In genomic region chr2:76069238-76069637, GRCm38 (mm10) we compare ENCODE assay signal across 13 mouse cellular contexts.
DNase-seq lines count a peak whose midpoint lies in the region; ATAC-seq lines count a peak whose summit lies in the region.
"Had no signal": no experiment of that assay in that cellular context is flagged by ENCODE, and none has a peak within 500 bp of the region (broad histone marks: within the 10 kb centered on the region; RNA-seq: fewer than 3 reads in every experiment).

No protein-coding gene starts in this region.

- no peak for ATAC-seq in heart, embryonic 12.5 days (ENCODE audit: insufficient number of reproducible peaks, low FRiP score)
- no peak for ATAC-seq in midbrain, embryonic 11.5 days (ENCODE audit: low FRiP score)
- ATAC-seq in limb, embryonic 15.5 days (ENCODE audit: insufficient number of reproducible peaks, low FRiP score, low TSS enrichment, low read depth), result no peak
- no peak for ATAC-seq in stomach, embryonic 16.5 days (ENCODE audit: insufficient read depth, low FRiP score)
- ATAC-seq: Patski had no signal

- no peak overlapping the region for H3K9ac ChIP-seq in heart, embryonic 12.5 days
- H3K9ac ChIP-seq in midbrain, embryonic 11.5 days (ENCODE audit: low read length), result no peak overlapping the region
- no peak overlapping the region for H3K9ac ChIP-seq in limb, embryonic 15.5 days
- no peak overlapping the region for H3K9ac ChIP-seq in stomach, embryonic 16.5 days (ENCODE audit: low read length)

- no peak overlapping the region for H3K4me3 ChIP-seq in heart, embryonic 12.5 days
- no peak overlapping the region for H3K4me3 ChIP-seq in midbrain, embryonic 10.5 days
- H3K4me3 ChIP-seq in midbrain, embryonic 11.5 days (ENCODE audit: low read depth, low read length), result no peak overlapping the region
- H3K4me3 ChIP-seq in limb, embryonic 15.5 days, result 0 out of 2 replicates have a peak overlapping the region, but pooled peaks have one; percentile 1
- no peak overlapping the region; the same call in 1 of the 2 replicates for H3K4me3 ChIP-seq in stomach, embryonic 16.5 days (replicated peaks; ENCODE audit: low read length)

- DNase-seq in heart, adult 8-10 months (ENCODE audit: low spot score), result no peak
- DNase-seq in midbrain, embryonic 10.5 days (ENCODE audit: low spot score), result no peak
- DNase-seq in midbrain, embryonic 11.5 days (ENCODE audit: low spot score, missing footprints), result no peak
- DNase-seq in right cerebral cortex, postnatal 25 days, result no peak
- DNase-seq in spleen, postnatal 10 days (ENCODE audit: low spot score in 2 of 2), result no peak
- DNase-seq: cerebellum, adult 9-11 months; gastrocnemius, adult 2 months; right cerebral cortex, postnatal 4 days; thymus, adult 18-20 months had no signal

- H3K27ac ChIP-seq in heart, embryonic 12.5 days (ENCODE audit: poor library complexity, severe bottlenecking), result no peak overlapping the region
- H3K27ac ChIP-seq in midbrain, embryonic 10.5 days (replicated peaks), result peak overlapping the region; percentile 90
- H3K27ac ChIP-seq in midbrain, embryonic 11.5 days (ENCODE audit: low read depth, low read length), result no peak overlapping the region
- no peak overlapping the region for H3K27ac ChIP-seq in limb, embryonic 15.5 days
- H3K27ac ChIP-seq in stomach, embryonic 16.5 days (ENCODE audit: low read length), result no peak overlapping the region

- WGBS in heart, embryonic 12.5 days, result 49% methylated on average over 13 of the region's 13 CpGs
- 92% methylated on average over 13 of the region's 13 CpGs for WGBS in midbrain, embryonic 10.5 days
- WGBS in midbrain, embryonic 11.5 days, result 92% methylated on average over 13 of the region's 13 CpGs
- 9% methylated on average over 13 of the region's 13 CpGs for WGBS in limb, embryonic 15.5 days
- 37% methylated on average over 13 of the region's 13 CpGs for WGBS in stomach, embryonic 16.5 days

- H3K27me3 ChIP-seq in heart, embryonic 12.5 days (replicated peaks), result no peaks in the 10 kb centered on the region
- H3K27me3 ChIP-seq in midbrain, embryonic 10.5 days (ENCODE audit: low read depth, poor library complexity, severe bottlenecking), result no peaks in the 10 kb centered on the region
- no peaks in the 10 kb centered on the region for H3K27me3 ChIP-seq in midbrain, embryonic 11.5 days (ENCODE audit: control insufficient read depth, insufficient read depth, low read length)
- H3K27me3 ChIP-seq in limb, embryonic 15.5 days, result no peaks in the 10 kb centered on the region
- no peaks in the 10 kb centered on the region for H3K27me3 ChIP-seq in stomach, embryonic 16.5 days (ENCODE audit: control insufficient read depth, insufficient read depth, low read length)

- H3K9me3 ChIP-seq in heart, embryonic 12.5 days (replicated peaks), result no peaks in the 10 kb centered on the region
- H3K9me3 ChIP-seq in midbrain, embryonic 10.5 days (replicated peaks), result no peaks in the 10 kb centered on the region
- H3K9me3 ChIP-seq in midbrain, embryonic 11.5 days (ENCODE audit: control insufficient read depth, low read length), result no peaks in the 10 kb centered on the region
- H3K9me3 ChIP-seq in limb, embryonic 15.5 days, result no peaks in the 10 kb centered on the region
- H3K9me3 ChIP-seq in stomach, embryonic 16.5 days (replicated peaks; ENCODE audit: control insufficient read depth, low read length), result no peaks in the 10 kb centered on the region

- H3K4me1 ChIP-seq in heart, embryonic 12.5 days (replicated peaks), result peaks cover 19% of the 10 kb centered on the region
- H3K4me1 ChIP-seq in midbrain, embryonic 10.5 days, result peaks cover 21% of the 10 kb centered on the region
- H3K4me1 ChIP-seq in midbrain, embryonic 11.5 days (ENCODE audit: control insufficient read depth, insufficient read depth, low read length), result 0 out of 2 replicates have a peak, but pooled peaks cover 2% of the 10 kb centered on the region
- H3K4me1 ChIP-seq in limb, embryonic 15.5 days, result peaks cover 11% of the 10 kb centered on the region; the same call in 1 of the 2 replicates
- peaks cover 8% of the 10 kb centered on the region; the same call in 1 of the 2 replicates for H3K4me1 ChIP-seq in stomach, embryonic 16.5 days (ENCODE audit: control insufficient read depth, insufficient read depth, low read length)

- H3K4me2 ChIP-seq in heart, embryonic 12.5 days, result 0 out of 2 replicates have a peak overlapping the region, but pooled peaks have one; percentile 28
- no peak overlapping the region for H3K4me2 ChIP-seq in midbrain, embryonic 11.5 days
- peak overlapping the region; percentile 46 for H3K4me2 ChIP-seq in limb, embryonic 15.5 days
- H3K4me2 ChIP-seq in stomach, embryonic 16.5 days (ENCODE audit: low read depth, low read length), result peak overlapping the region; percentile 60

- H3K36me3 ChIP-seq in heart, embryonic 12.5 days, result no peaks in the 10 kb centered on the region
- no peaks in the 10 kb centered on the region for H3K36me3 ChIP-seq in midbrain, embryonic 10.5 days
- H3K36me3 ChIP-seq in midbrain, embryonic 11.5 days (ENCODE audit: control insufficient read depth, insufficient read depth, low read length), result no peaks in the 10 kb centered on the region
- H3K36me3 ChIP-seq in limb, embryonic 15.5 days, result no peaks in the 10 kb centered on the region
- H3K36me3 ChIP-seq in stomach, embryonic 16.5 days (ENCODE audit: control insufficient read depth, insufficient read depth, low read length), result no peaks in the 10 kb centered on the region
